Mouse (Mus musculus) frontal cortex, adult 2 months (tissue): Measurements from ENCODE around the gene Olfr750. TPM values are rescaled to one million over a fixed set of nuclear protein-coding genes. Genes with fewer than 3 reads are reported as not detected.

Experiments used
- DNase-seq, 2 experiments: peaks; one replicate each; pipeline ENCODE4 v3.0.0; 2022; ENCODE audit warnings: low spot score in 1 of 2; ENCODE audit errors: extremely low spot score in 1 of 2
- polyA plus RNA-seq: library from polyadenylated mRNA; depleted of rRNA; stranded (reverse); fragments of >200 nt; gene quantifications from 2 replicates; pipeline ENCODE4 v1.2.3, GENCODE M21; 2012; rRNA removed

Olfr750 gene
- not detected in 2 replicates for polyA plus RNA-seq

DNA sequence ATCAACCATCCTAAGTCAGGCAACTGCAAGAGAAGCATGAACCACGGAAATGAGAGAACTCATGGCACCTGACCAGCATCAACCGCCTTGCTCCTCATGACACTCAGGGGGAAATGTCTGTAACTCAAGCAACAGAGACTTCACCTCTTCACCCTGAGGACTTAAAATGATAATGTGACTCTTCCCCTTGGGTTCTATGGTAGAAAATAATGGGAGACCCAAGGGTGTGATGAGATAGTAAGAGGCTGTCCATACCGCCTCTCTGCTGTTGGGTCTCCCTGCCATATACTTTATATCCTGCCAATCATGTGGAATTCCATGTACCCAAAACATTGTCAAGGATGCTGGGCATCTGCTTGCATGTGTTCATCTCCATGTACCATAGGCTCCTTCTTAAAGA lies at the start of gene Olfr750:
Gene Olfr750, minus strand, starts transcription at position 101 of the 400 bp plus-strand sequence.
- no peak for DNase-seq

DNA sequence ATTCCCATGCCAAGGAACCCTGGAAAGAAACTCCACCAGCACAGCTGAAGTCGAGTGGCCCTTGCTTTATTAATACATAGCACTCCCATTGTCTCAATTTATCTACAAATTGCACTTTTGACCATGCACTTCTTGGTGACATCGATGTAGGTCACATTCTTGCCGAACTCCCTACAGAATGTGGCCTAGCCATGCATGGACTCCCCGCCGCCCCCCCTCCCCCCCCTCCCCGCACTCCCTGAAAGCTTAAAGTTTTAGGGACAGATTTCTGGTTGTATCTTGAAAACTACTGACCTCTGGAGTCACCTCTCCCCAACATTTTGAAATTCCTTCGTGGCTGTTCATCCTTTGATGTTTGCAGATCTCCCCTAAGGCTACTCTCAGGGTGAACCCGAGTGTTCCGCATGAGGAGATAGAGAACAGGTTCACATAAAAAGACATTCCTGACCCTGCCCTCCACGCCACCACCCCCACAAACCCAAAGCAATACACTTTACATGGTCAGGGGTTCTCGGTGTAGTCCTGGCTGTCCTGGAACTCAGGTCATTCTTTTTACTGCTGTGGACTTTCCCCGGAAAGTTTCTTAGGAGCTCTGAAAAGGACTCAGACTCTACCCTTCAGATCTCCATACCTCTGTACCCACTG lies 39.8 kb upstream of the Olfr750 start, which contains the start of gene Eddm3b:
Gene Eddm3b, plus strand, starts transcription at position 511 of the 645 bp plus-strand sequence.
- no peak for DNase-seq

DNA sequence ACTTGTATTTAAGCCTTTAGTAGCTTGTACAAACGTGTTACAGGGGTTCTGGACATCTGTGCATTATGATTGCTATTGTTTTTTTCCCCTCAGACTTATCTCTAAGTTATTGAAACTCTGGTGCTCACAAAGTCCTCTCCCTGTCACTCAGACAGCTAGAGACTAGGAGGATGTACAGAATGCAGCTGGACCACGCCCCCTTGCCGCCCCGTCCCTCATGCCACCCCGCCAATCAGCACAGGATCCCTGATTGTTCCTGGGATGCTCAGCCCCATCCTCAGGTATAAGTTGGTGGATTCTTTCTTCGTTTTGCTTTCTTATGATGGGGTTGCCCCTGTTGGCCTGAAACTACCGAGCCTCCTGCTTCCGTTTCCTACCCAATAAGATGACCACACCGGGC lies 39.2 kb upstream of the Olfr750 start:
- DNase-seq, result no peak

DNA sequence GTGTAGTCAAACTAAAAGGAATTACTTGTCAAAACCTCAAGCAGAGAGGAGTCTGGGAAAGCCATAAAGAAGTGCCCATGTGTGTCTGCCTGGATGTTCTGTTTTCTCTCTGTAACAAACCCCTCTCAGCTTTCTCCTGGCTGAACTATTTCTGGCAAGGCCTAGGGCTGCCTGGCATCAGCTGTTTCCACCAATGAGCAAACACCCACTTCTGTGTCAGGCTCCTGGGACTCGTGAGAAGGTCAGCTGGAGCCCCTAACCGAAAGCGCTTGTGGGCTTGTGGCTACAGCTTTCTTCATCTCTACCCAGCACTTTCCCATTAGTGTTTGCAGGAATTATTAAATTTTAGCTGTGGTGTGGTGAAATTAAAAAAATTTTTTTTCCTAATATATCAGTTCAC lies 37.7 kb upstream of the Olfr750 start:
- DNase-seq, result no peak

GRCm38 (mm10) chr14:51106449-51106967 lies 32.3 kb upstream of the Olfr750 start:
- DNase-seq, result no peak

- no peak for DNase-seq
Observed at GRCm38 (mm10) chr14:51104366-51104765, 30.1 kb upstream of the Olfr750 start.

- DNase-seq, result peak in 1 of 2 experiments; percentile 87
Observed at GRCm38 (mm10) chr14:51103217-51103616, 29.0 kb upstream of the Olfr750 start.

DNA sequence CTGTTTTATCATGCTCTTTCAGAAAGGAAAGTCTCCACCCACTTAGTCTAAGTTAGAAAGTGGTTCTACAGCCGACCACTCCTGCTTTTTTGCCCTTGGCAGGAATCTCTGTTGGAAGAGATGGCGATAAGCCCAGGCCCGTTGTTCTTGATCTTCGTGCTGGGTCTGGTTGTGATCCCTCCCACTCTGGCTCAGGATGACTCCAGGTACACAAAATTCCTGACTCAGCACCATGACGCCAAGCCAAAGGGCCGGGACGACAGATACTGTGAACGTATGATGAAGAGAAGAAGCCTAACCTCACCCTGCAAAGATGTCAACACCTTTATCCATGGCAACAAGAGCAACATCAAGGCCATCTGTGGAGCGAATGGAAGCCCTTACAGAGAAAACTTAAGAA lies 27.0 kb upstream of the Olfr750 start:
- DNase-seq, result no peak

DNA sequence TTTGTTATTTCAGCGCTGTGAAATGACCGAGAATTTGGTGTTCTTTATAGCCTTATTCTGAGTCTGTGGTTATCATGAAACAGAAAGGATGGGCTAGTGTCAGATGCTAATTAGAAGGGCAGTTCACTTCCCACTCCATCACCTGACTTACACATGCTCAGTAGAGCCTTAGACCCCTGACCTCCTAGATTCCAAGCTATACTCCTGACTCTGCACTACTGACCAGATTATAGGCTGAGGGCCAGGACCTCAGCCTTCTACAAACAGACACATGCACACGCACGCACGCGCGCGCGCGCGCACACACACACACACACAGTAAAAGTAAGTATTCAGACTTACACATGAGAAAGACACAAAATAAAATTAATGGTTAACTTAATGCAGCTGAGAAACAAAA lies 24.7 kb upstream of the Olfr750 start:
- DNase-seq, result no peak

- peak; percentile 80 to 98 for DNase-seq
Observed at GRCm38 (mm10) chr14:51098300-51098699, 24.1 kb upstream of the Olfr750 start.

DNA sequence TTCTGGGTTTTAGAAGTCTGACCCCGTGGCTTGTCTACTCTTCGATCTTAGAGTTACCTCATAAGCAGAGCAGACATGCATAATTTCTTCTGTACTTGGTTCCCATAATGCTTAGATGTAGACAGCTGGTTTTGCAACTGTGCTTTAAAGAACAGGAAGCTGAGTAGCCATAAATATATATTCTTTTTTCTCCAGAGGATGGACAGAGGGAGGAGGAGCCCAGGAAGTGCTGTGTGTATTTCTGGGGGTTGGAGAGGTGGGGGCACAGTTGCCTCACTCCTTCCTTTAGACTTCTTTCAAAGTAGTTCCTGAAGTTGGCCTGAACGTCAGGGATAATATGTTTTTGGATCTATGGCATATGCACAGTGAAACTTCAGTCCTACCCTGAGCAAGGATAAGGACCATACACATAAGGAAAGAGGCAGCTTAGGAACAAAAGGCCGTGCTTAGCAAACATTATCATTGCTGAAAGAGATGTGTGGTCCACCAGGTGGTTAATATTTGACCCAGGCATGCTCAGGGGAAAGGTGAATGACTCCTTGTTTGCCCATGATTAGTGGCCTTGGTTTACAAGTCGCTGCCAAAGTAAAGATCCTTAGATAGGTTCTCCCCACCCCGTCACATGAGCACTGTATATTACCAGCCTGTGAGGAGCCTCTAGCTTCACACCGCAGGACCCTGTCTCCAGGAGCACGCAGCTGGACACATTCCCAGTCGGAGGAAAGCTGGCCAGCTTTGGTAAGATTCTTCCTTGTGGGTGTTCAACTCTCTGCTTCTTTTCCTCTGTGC lies 21.7 kb upstream of the Olfr750 start:
- DNase-seq, result no peak

DNA sequence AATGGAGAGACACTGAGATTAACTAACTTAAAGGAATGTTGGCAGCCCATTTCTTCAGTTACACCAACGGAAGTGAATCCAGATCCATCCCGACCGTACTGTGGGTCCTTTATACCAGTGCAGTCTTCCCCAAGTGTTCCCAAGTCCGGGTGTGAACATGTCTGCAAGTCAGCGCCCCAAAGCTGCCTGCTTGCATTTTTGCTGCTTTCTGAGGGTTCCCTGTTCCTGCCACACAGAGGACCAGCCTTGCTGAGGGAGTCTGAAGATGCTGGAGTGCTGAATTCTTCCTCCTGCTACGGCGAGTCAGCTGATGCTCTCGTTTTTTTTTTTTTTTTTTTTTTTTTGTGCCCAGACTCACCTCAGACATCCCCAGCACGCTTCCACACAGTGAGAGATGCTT lies 20.7 kb upstream of the Olfr750 start:
- no peak for DNase-seq

DNA sequence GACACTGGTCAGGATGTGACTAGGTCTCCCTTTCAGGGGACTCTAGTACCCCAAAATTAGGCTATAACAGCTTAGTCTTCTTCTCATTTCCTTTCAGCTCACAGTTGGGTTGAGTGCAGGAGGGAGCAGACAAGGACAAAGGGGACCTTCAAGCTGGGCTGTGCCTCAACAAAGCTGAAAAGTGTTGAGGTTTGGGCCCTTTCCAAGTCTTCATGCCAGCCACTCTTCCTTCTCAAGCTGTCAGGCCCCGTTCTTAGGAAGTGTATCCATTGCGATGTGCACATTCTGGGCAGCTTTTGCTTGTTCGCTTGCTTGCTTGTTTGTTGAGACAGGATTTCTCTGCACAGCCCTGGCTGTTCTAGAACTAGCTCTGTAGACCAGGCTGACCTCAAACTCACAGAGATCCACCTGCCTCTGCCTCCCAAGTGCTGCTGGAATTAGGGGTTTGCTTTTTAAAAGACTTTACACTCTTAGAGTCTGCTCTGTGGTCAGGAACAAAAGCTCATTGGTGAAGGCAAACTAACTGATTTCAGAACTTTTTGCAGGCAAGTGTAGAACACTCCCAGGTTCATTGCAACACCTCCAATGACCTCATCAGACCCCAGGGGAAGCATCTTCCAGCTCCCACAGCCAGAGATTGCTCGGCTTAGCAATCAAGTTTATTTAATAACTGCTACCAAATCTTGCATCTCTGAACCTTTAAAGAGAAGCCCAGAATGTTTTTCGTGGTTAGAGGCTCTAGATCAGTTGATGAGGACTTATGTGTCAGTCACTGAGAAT lies 20.1 kb upstream of the Olfr750 start:
- DNase-seq, result no peak

GRCm38 (mm10) chr14:51093496-51093895 lies 19.3 kb upstream of the Olfr750 start:
- no peak for DNase-seq

GRCm38 (mm10) chr14:51092073-51092620 lies 17.9 kb upstream of the Olfr750 start:
- DNase-seq, result no peak

- peak in 1 of 2 experiments; percentile 32 for DNase-seq
Observed at GRCm38 (mm10) chr14:51090921-51091900, 17.0 kb upstream of the Olfr750 start, which contains the start of the genes Rnase4 and Ang. Rnase4 (plus strand) TSS chr14:51091077. Ang (plus strand) TSS chr14:51091150.

DNA sequence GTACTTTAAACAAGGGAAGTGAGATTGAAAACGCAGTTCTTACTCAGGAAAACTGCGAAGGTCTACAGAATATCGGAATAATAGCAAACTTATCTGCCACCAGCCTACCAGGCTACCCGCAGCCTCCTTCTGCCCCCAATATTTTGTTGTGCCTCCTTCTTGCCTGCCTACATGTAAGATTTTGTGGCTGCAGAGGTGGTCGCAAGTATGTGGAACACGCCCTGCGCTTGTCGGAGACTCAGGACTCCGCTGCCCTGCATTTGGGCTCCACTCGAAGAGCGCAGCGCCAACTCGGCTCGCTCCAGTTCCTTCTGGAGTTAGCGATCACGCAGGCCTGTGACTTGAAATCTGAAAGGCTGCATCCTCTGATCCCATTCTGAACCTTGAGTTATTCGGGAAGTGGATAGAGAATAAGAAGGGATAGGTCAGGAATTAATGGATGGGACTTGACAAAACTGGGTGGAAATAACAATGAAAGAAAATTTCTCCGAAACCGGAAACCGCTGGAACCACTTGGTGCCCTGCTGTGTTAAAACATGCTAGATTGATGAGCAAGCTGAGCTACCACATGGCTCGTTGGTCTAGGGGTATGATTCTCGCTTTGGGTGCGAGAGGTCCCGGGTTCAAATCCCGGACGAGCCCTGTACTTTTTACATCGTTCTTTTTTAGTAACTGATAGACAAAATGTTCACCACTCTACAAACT lies 16.0 kb upstream of the Olfr750 start:
- peak; percentile 53 to 94 for DNase-seq

- DNase-seq, result no peak
Observed at GRCm38 (mm10) chr14:51089674-51090076, 15.4 kb upstream of the Olfr750 start.
